Mouse (Mus musculus) myocyte (in vitro differentiated cells): ENCODE data around the gene Cd34.

Source experiments
- CEBPB ChIP-seq: IDR thresholded peaks from 2 replicates; pipeline ENCODE4 v1.6.1; 2011; ENCODE audit warnings: mild to moderate bottlenecking, moderate library complexity; ENCODE audit not compliant: poor library complexity, insufficient read depth, severe bottlenecking
- E2F4 ChIP-seq: IDR thresholded peaks from one replicate; pipeline ENCODE4 v1.6.1; 2011; ENCODE audit warnings: mild to moderate bottlenecking, control low read depth, moderate library complexity; ENCODE audit not compliant: insufficient read depth
- MYOD1 ChIP-seq, 3 experiments: IDR thresholded peaks; one replicate each; pipeline ENCODE4 v1.6.1; 2011; ENCODE audit warnings: control low read depth in 2 of 3, low read depth in 2 of 3, mild to moderate bottlenecking in 2 of 3, moderate library complexity in 1 of 3; ENCODE audit not compliant: insufficient read length in 2 of 3, control insufficient read depth in 1 of 3
- POLR2A ChIP-seq: IDR thresholded peaks from one replicate; pipeline ENCODE4 v1.6.1; 2011; ENCODE audit warnings: low read depth, mild to moderate bottlenecking, control low read depth, moderate library complexity; ENCODE audit not compliant: insufficient read length
- POLR2AphosphoS2 ChIP-seq: IDR thresholded peaks from one replicate; pipeline ENCODE4 v1.6.1; 2011; ENCODE audit warnings: low read depth, control low read depth; ENCODE audit not compliant: insufficient read length
- REST ChIP-seq: IDR thresholded peaks from one replicate; pipeline ENCODE4 v1.6.1; 2011; ENCODE audit warnings: mild to moderate bottlenecking, control low read depth, moderate library complexity; ENCODE audit not compliant: insufficient read depth, insufficient read length
- TCF12 ChIP-seq: IDR thresholded peaks from one replicate; pipeline ENCODE4 v1.6.1; 2011; ENCODE audit warnings: mild to moderate bottlenecking, control low read depth; ENCODE audit not compliant: poor library complexity, insufficient read depth, severe bottlenecking
- TCF3 ChIP-seq: IDR thresholded peaks from one replicate; pipeline ENCODE4 v1.6.1; 2011; ENCODE audit warnings: low read depth, control low read depth; ENCODE audit not compliant: insufficient read length
- USF1 ChIP-seq: IDR thresholded peaks from one replicate; pipeline ENCODE4 v1.6.1; 2011; ENCODE audit warnings: low read depth, mild to moderate bottlenecking, control low read depth, moderate library complexity

DNA sequence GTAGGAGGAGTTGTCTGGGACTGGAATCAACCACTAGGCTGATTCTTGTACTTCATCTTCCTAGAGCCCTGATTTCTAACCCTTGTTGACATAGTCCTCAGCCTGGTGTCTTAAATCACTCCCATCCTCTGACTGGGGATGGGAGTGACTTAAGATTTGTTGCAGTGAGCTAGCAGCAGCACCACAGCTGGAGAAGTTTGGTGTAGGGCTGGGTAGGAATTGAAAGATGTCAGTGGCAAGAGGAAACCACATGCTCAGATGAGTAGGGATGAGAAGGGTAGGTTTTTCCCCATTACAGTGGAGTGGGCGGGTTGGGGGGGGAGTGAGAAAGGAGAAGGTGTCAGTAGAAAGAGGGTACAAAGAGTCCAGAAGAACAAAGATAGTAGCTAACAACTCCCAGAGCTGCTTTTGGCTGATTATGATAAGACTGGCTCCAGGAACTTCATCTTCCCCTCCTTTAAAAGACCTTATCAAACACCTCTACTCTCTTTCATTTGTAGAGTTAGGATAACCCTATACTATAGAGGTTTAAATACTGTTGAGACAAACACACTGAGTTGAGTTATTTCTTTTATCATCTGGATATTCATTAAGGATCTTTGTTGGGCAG lies 42.3 kb downstream of the Cd34 start:
- TF ChIP-seq POLR2A (no peak), USF1 (no peak), POLR2AphosphoS2 (no peak), E2F4 (no peak), MYOD1 (IDR thresholded peaks at IDR 0.05; ENCODE audit: control insufficient read depth in 1 of 3, insufficient read length in 2 of 3, low read depth in 2 of 3) (no peak), TCF3 (no peak), CEBPB (no peak), TCF12 (no peak), REST (no peak)
